Mouse (Mus musculus): ENCODE measurements at regions not wholly inside any gene's neighbourhood (a gene's known extent, or its start where the extent isn't known, plus 50 kb on each side); places are given as distances from the start of the nearest gene placed in this dataset.

DNA sequence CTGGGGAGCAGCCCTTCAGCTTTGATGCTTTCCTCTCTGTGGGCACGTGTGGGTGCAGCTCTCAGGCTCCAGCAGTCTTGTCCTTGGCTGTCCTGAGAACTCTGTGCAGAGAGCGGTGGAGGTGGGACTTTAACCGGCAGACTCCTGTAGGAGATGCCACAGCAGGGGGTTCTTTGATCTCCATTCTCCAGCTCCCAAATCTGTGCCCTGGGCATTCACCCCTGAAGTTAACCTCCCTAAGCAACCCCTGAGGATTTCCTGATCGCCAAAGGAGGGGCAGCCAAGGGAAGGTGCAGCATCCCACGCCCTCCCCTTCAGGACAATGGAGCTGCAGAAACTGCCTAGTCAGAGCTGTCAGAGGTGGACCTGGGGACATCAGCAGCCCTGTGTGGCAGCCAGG lies 73.2 kb upstream of the Spaca7 start:
- Histone ChIP-seq H3K9me3 (ENCODE audit: control insufficient read depth, low read length) (no peaks in the 10 kb centered on the region), H3K4me1 (replicated peaks; ENCODE audit: control insufficient read depth, insufficient read depth, low read length) (peaks cover 50% of the 10 kb centered on the region), H3K9ac (ENCODE audit: low read length) (no peak overlapping the region), H3K27me3 (ENCODE audit: control insufficient read depth, insufficient read depth, low read length) (no peaks in the 10 kb centered on the region; the same call in 1 of the 2 replicates), H3K4me3 (ENCODE audit: low read depth, low read length) (no peak overlapping the region), H3K27ac (ENCODE audit: low read depth, low read length) (no peak overlapping the region), H3K36me3 (ENCODE audit: control insufficient read depth, insufficient read depth, low read length) (no peaks in the 10 kb centered on the region), H3K4me2 (ENCODE audit: low read depth, low read length, severe bottlenecking) (no peak overlapping the region)
- no peak for DNase-seq (ENCODE audit: low spot score)
- no peak for ATAC-seq (replicated peaks; ENCODE audit: low FRiP score)
- 7% methylated on average over 5 of the region's 5 CpGs for WGBS

- Histone ChIP-seq H3K4me1 (replicated peaks; ENCODE audit: control insufficient read depth, insufficient read depth, low read length) (peaks cover 53% of the 10 kb centered on the region), H3K27me3 (ENCODE audit: control insufficient read depth, insufficient read depth, low read length) (no peaks in the 10 kb centered on the region; the same call in 1 of the 2 replicates), H3K9me3 (ENCODE audit: control insufficient read depth, low read length) (no peaks in the 10 kb centered on the region), H3K4me2 (ENCODE audit: low read depth, low read length, severe bottlenecking) (no peak overlapping the region), H3K27ac (ENCODE audit: low read depth, low read length) (no peak overlapping the region), H3K9ac (ENCODE audit: low read length) (no peak overlapping the region), H3K4me3 (ENCODE audit: low read depth, low read length) (no peak overlapping the region), H3K36me3 (ENCODE audit: control insufficient read depth, insufficient read depth, low read length) (no peaks in the 10 kb centered on the region)
- ATAC-seq (replicated peaks; ENCODE audit: low FRiP score), result no peak
- no peak for DNase-seq (ENCODE audit: low spot score)
- WGBS, result 29% methylated on average over 3 of the region's 3 CpGs
Observed at GRCm38 (mm10) chr8:12500291-12500690, 72.5 kb upstream of the Spaca7 start.

DNA sequence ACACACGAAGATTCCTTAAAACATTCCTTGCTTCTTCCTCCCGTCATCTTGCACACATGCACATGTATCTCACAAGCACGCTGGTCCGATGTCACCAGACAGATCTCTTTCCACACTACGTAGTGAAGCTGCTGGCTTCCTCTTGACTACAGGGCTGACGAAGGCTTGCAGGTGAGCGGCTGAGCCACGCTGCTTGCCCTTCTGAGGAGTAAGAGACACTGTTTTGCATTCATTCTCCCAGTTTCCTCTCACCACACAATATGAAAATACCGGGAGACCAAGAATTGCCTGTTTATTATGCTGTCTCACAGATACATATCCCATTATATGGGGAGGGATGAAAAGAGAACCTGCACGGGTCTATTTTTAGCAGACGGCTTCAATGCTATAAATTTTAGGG lies 71.0 kb upstream of the Spaca7 start:
- ATAC-seq (replicated peaks; ENCODE audit: low FRiP score) (no peak), DNase-seq (ENCODE audit: low spot score) (no peak)
- Histone ChIP-seq H3K27me3 (ENCODE audit: control insufficient read depth, insufficient read depth, low read length) (no peaks in the 10 kb centered on the region; the same call in 1 of the 2 replicates), H3K9me3 (ENCODE audit: control insufficient read depth, low read length) (no peaks in the 10 kb centered on the region), H3K4me3 (ENCODE audit: low read depth, low read length) (no peak overlapping the region), H3K36me3 (ENCODE audit: control insufficient read depth, insufficient read depth, low read length) (no peaks in the 10 kb centered on the region), H3K4me2 (ENCODE audit: low read depth, low read length, severe bottlenecking) (peak overlapping the region; percentile 45; the same call in 1 of the 2 replicates), H3K9ac (ENCODE audit: low read length) (no peak overlapping the region; the same call in 1 of the 2 replicates), H3K27ac (ENCODE audit: low read depth, low read length) (peak overlapping the region; percentile 92), H3K4me1 (replicated peaks; ENCODE audit: control insufficient read depth, insufficient read depth, low read length) (peaks cover 52% of the 10 kb centered on the region)
- WGBS, result 2% methylated on average over 11 of the region's 11 CpGs

DNA sequence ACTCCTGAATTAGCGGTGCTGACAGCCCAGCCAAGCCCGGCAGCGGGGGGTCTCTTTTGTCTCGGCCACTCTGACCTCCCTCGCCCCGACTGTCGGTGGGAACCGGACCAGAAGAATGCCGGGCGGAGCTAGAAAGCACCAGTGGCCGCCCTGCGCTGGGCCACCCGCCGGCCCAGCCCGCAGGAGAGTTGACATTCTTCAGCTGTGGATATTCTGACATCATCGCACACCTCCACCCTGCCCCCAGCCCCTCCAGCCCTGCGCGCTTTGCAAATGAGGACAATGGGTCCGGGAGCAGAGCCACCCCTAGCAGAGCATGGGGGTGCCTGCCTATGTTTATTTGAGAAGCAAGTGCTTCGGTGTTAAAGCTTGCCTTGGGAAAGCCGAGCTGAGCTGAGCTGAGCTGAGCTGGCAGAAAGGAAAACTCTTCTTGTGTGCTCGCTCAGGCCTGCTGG lies 70.5 kb upstream of the Spaca7 start:
- Histone ChIP-seq H3K9ac (ENCODE audit: low read length) (peak overlapping the region; percentile 28; the same call in 1 of the 2 replicates), H3K27me3 (ENCODE audit: control insufficient read depth, insufficient read depth, low read length) (no peaks in the 10 kb centered on the region; the same call in 1 of the 2 replicates)
- 0% methylated on average over 22 of the region's 22 CpGs for WGBS

GRCm38 (mm10) chr8:12502856-12503255 lies 70.0 kb upstream of the Spaca7 start:
- DNase-seq (ENCODE audit: low spot score), result peak; percentile 63
- Histone ChIP-seq H3K36me3 (ENCODE audit: control insufficient read depth, insufficient read depth, low read length) (no peaks in the 10 kb centered on the region), H3K4me1 (replicated peaks; ENCODE audit: control insufficient read depth, insufficient read depth, low read length) (peaks cover 42% of the 10 kb centered on the region), H3K9ac (ENCODE audit: low read length) (peak overlapping the region; percentile 28; the same call in 1 of the 2 replicates), H3K9me3 (ENCODE audit: control insufficient read depth, low read length) (no peaks in the 10 kb centered on the region), H3K27me3 (ENCODE audit: control insufficient read depth, insufficient read depth, low read length) (no peaks in the 10 kb centered on the region), H3K4me3 (ENCODE audit: low read depth, low read length) (no peak overlapping the region), H3K27ac (ENCODE audit: low read depth, low read length) (peak overlapping the region; percentile 92), H3K4me2 (ENCODE audit: low read depth, low read length, severe bottlenecking) (peak overlapping the region; percentile 45; the same call in 1 of the 2 replicates)
- ATAC-seq (replicated peaks; ENCODE audit: low FRiP score), result 0 out of 2 replicates have a peak, but pooled peaks have one; percentile 12
- WGBS, result 2% methylated on average over 6 of the region's 6 CpGs

More for the DNA sequence above, 70.5 kb upstream of the Spaca7 start:
- H3K4me2 ChIP-seq (ENCODE audit: low read depth, low read length, severe bottlenecking), result peak overlapping the region; percentile 45
- peak overlapping the region; percentile 92 for H3K27ac ChIP-seq (ENCODE audit: low read depth, low read length)
- no peaks in the 10 kb centered on the region for H3K9me3 ChIP-seq (ENCODE audit: control insufficient read depth, low read length)
- DNase-seq (ENCODE audit: low spot score), result peak; percentile 84
- H3K4me1 ChIP-seq (replicated peaks; ENCODE audit: control insufficient read depth, insufficient read depth, low read length), result peaks cover 47% of the 10 kb centered on the region
- ATAC-seq (replicated peaks; ENCODE audit: low FRiP score), result peak; percentile 83
- no peak overlapping the region for H3K4me3 ChIP-seq (ENCODE audit: low read depth, low read length)
- H3K36me3 ChIP-seq (ENCODE audit: control insufficient read depth, insufficient read depth, low read length), result no peaks in the 10 kb centered on the region

DNA sequence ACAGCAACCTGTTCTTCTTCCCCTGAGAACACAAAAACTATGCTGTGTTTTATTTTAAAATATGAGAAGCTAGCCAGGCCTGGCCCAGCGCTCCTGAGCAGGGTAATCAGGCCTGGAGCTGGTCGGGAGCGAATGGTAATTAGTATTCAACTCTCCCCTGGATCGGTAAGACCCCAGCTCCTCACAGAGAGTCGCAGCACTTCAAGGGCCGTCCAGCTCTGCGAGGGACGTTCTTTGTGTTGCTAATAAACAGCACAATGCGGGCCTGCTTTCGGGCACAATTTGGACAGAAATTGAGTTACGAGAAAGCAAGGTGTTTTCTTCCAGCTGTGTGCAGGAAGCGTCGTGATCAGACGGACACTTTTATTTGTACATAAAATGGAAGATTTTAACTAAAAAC lies 69.5 kb upstream of the Spaca7 start:
- DNase-seq (ENCODE audit: low spot score) (peak; percentile 81), ATAC-seq (replicated peaks; ENCODE audit: low FRiP score) (peak; percentile 70)
- Histone ChIP-seq H3K4me3 (ENCODE audit: low read depth, low read length) (no peak overlapping the region), H3K27ac (ENCODE audit: low read depth, low read length) (peak overlapping the region; percentile 92), H3K36me3 (ENCODE audit: control insufficient read depth, insufficient read depth, low read length) (no peaks in the 10 kb centered on the region), H3K9ac (ENCODE audit: low read length) (peak overlapping the region; percentile 28; the same call in 1 of the 2 replicates), H3K27me3 (ENCODE audit: control insufficient read depth, insufficient read depth, low read length) (no peaks in the 10 kb centered on the region), H3K9me3 (ENCODE audit: control insufficient read depth, low read length) (no peaks in the 10 kb centered on the region), H3K4me2 (ENCODE audit: low read depth, low read length, severe bottlenecking) (no peak overlapping the region), H3K4me1 (replicated peaks; ENCODE audit: control insufficient read depth, insufficient read depth, low read length) (peaks cover 41% of the 10 kb centered on the region)
- 2% methylated on average over 14 of the region's 14 CpGs for WGBS

DNA sequence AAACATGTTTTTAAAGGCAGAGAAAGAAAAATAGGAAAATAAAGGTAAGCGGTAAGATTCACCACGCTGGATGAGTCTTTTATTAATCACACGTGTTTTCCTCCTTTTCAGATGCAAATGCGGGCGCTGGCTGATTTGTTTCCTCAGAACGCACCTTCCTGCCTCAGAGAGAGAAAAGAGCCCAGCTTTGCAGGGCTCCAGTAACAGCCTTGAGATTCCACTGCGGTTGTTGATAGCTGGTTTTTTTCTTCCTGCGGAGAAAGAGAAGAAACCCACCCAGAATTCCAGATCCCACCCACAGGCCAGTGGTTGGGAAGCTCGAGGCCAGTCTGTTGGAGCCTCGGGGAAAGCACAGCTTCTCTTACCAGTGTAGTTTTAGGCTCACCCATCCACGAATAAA lies 68.6 kb upstream of the Spaca7 start:
- Histone ChIP-seq H3K9ac (ENCODE audit: low read length) (peak overlapping the region; percentile 43), H3K27ac (ENCODE audit: low read depth, low read length) (peak overlapping the region; percentile 92), H3K36me3 (ENCODE audit: control insufficient read depth, insufficient read depth, low read length) (no peaks in the 10 kb centered on the region), H3K4me3 (ENCODE audit: low read depth, low read length) (no peak overlapping the region), H3K4me2 (ENCODE audit: low read depth, low read length, severe bottlenecking) (peak overlapping the region; percentile 31; the same call in 1 of the 2 replicates), H3K27me3 (ENCODE audit: control insufficient read depth, insufficient read depth, low read length) (no peaks in the 10 kb centered on the region), H3K9me3 (ENCODE audit: control insufficient read depth, low read length) (no peaks in the 10 kb centered on the region), H3K4me1 (replicated peaks; ENCODE audit: control insufficient read depth, insufficient read depth, low read length) (peaks cover 41% of the 10 kb centered on the region)
- WGBS, result 0% methylated on average over 11 of the region's 11 CpGs
- ATAC-seq (replicated peaks; ENCODE audit: low FRiP score), result no peak
- DNase-seq (ENCODE audit: low spot score), result no peak

DNA sequence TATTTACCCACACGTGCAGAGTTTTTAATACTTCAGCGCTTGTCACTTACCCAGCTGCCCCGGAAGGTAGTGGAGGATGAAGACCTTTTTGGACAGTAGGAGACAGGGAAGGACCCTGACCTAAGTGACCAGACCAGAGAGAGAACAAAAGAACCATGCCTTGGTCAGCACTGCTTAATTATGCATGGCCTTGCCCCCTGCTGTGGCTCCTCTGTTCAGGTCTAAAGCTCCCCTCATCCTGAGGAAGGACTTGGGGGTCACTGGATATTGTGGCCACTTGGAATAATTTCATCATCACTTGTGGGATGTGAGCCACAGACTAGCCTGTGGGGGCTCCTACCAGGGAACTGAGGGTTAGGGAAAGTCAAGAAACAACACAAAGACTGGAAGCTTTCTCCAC lies 68.1 kb upstream of the Spaca7 start:
- no peak for ATAC-seq (replicated peaks; ENCODE audit: low FRiP score)
- Histone ChIP-seq H3K4me2 (ENCODE audit: low read depth, low read length, severe bottlenecking) (0 out of 2 replicates have a peak overlapping the region, but pooled peaks have one; percentile 8), H3K27me3 (ENCODE audit: control insufficient read depth, insufficient read depth, low read length) (no peaks in the 10 kb centered on the region), H3K9ac (ENCODE audit: low read length) (no peak overlapping the region), H3K9me3 (ENCODE audit: control insufficient read depth, low read length) (no peaks in the 10 kb centered on the region), H3K4me3 (ENCODE audit: low read depth, low read length) (no peak overlapping the region), H3K36me3 (ENCODE audit: control insufficient read depth, insufficient read depth, low read length) (no peaks in the 10 kb centered on the region), H3K4me1 (replicated peaks; ENCODE audit: control insufficient read depth, insufficient read depth, low read length) (peaks cover 41% of the 10 kb centered on the region), H3K27ac (ENCODE audit: low read depth, low read length) (peak overlapping the region; percentile 92)
- 4% methylated on average over 3 of the region's 3 CpGs for WGBS
- DNase-seq (ENCODE audit: low spot score), result no peak

DNA sequence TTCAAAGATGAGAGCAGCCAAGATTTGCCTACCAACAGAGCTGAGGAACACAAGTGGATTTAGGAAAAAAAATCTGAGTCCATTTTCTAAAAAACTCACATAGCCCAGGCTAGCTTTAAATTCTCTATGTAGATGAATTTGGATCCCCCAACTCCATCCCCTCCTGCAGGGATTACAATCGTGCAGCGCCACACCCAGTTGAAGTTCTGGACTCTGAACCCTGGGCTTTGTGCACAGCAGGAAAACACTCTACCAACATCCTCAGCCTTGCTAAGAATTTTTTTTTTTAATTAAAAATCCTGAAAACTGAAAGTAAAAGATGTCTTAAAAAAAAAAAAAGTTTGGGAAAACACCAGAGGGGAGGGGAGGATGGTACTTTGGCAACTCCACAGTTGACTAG lies 62.6 kb upstream of the Spaca7 start:
- H3K27me3 ChIP-seq (ENCODE audit: control insufficient read depth, insufficient read depth, low read length), result no peaks in the 10 kb centered on the region

More for the DNA sequence above, 62.6 kb upstream of the Spaca7 start:
- H3K4me1 ChIP-seq (replicated peaks; ENCODE audit: control insufficient read depth, insufficient read depth, low read length), result peaks cover 15% of the 10 kb centered on the region
- DNase-seq (ENCODE audit: low spot score), result no peak
- no peak overlapping the region for H3K4me3 ChIP-seq (ENCODE audit: low read depth, low read length)
- no peak overlapping the region for H3K4me2 ChIP-seq (ENCODE audit: low read depth, low read length, severe bottlenecking)
- H3K36me3 ChIP-seq (ENCODE audit: control insufficient read depth, insufficient read depth, low read length), result no peaks in the 10 kb centered on the region
- no peak for ATAC-seq (replicated peaks; ENCODE audit: low FRiP score)
- no peak overlapping the region for H3K27ac ChIP-seq (ENCODE audit: low read depth, low read length)
- WGBS, result 57% methylated on average over 2 of the region's 2 CpGs
- no peak overlapping the region for H3K9ac ChIP-seq (ENCODE audit: low read length)
- H3K9me3 ChIP-seq (ENCODE audit: control insufficient read depth, low read length), result no peaks in the 10 kb centered on the region
